Mouse (Mus musculus) c-Kit-positive CD71-positive TER-119-negative erythroid progenitor cells, embryonic 14.5 days (primary cell): ENCODE measurements around the gene Bckdhb.
A peak's percentile ranks its signal among the peaks of the same experiment; 100 is the strongest.
"Not testable (repeated sequence)": the region's sequence is repeated elsewhere in the genome, so short reads cannot be mapped to it uniquely, and the experiment has no call there.

Experiments used
- DNase-seq: peaks from one replicate; pipeline ENCODE4 v3.0.0-alpha.2; 2013; ENCODE audit warnings: low read depth

The Bckdhb gene

DNA sequence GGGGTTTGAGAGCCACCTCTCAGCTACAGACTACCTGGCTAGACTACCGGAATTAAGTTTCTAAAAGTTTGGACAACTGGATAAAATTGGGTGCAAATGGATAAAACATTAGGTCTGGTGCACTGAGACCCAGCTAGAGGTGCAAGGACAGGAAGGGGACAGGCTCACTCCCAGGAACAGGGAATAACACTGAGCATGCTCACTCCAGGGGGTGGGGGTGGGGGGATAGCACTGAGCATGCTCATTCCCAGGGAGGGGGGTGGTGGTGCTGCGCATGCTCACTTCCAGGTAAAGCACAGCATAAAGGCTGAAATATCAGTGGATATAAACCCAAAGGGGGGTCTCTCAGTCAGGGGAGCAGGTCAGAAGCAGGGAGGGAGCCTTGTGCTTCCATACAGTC is 120.7 kb downstream of the Bckdhb start:
- no peak for DNase-seq

DNA sequence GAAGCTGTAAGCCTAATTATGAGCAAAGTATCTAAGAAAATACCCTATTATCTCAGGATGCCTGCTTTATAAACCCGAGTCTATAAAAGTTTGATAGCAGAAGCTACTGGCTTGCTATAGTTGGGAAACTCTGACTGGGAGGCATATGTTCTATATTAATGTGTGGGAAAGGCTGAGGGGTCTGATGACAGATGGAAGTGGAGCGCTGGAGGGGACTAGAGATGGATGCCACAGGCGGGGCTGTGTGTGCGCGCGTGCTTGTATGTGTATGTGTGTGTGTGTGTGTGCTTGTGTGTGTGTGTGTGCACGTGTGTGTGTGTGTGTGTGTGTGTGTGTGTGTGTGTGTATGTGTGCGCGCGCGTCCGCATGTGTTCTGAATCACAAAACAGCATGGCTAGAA is 121.4 kb downstream of the Bckdhb start:
- no peak for DNase-seq

DNA sequence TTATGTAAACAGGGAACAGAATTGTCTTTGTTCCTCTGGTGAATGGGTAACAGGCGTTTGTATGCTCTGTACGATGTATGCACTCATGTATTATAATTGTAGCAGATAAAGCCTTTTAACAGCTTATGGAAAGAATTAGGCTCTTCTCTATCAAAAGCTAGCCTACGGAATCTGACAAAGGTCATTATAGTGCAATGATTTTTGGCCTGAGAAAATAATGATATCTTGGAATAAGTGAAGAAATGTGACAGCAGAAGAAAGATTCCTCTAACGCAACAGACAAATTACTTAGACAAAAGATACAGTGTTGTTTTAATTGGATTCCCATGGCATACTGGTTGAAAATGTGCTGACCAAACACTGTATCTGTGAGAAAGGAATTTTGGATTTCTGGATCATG is 122.0 kb downstream of the Bckdhb start:
- no peak for DNase-seq

DNA sequence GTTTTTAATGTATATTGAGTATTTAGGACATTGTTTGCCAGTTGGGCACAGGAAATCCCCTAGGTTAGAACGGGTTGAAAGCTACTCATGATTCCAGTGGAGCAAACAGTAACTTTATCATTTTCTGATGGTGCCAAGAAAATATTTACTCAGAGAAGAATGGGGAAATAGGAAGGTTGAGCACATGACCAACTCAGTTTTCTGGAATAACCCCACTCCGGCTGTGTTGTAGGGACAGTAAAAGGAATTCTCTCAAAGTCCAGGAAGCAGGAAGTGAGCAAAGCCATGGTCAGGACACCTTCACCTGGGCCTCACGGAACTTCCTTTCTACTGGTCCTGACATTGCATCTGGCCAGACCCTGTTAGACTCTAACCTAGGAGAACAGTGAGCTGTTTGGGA is 122.5 kb downstream of the Bckdhb start:
- DNase-seq: no peak

DNA sequence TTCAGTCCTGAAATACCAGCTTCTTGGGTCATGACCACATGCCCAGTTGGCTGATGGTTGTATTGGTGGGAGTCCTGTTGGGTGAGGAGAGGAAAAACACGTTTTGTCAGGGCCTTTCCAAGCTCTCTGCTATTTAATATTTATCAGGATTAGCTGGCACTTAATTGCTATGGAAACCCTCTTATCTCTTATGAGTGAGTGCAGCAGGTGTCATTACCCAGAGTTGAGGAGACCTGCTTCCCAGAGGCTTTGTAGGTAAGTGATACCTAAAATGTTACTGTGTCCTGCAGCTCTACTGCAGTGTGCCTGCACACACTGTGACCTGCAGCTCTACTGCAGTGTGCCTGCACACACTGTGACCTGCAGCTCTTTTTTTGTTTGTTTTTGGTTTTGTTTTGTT is 124.2 kb downstream of the Bckdhb start:
- DNase-seq: no peak

DNA sequence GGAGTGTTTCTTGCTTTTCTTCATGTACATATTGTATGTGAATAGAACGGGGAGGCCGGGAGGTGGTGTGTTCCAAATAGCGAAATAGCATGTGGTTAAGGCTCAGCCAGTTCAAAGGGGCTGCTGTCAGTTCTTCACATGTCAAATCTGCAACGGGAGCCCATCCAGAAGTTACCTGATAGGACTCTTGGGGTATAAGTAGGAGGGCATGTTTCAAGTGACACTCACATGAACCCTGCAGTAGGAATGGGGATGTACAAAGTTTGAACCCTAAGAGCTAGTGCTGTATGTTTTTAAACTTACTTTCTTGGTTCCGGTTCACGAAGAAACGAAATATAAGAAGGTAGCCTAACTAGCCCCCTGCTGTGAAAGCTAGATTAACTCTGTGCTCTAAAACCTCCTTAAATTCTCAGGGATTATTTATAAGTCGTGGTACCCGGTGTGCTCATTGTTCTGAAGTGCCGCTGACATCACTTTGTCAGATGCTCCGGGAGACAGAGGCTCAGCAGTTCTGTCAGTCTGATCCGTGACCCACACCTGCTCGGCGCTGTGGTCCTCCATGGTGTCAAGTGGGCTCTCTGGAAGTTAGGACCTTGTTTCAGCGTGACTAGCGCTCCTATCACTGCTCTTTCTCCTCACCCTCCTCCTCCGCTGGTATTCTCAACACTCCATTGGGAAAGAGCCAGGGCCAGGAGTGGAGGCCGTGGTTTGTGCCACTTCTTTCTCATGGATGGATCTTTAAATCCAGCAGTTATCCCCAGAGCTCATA is 126.1 kb downstream of the Bckdhb start:
- DNase-seq: no peak

DNA sequence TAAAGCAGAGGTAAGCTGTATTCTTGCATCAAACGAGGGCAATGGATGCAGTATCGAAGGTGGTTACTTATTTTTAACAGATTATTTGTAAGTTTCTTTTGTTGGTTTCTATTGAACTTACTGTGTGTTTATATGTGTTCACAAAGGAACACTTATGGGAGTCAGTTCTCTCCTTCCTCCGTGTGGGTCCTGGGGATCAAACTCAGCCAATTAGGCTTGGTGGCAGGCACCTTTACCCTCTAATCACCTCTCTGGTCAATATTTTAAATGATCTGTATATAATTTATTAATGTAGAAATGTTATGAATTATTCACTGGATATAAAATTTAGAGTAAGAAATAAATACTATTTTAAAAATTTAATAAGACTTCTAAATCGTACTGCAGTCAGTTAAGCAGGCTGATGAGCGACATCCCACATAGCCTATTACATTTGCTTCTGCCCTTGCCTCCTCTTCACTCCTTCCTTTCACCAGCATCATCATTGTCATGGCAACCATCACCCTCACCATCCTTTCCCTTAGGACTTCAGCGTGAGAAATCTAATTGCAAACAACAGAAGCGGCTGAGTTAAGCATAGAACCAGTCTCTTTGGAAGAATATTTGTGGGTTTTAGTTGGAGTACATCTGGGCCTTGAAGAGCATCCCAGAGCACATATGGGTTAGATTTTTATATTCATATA is 130.3 kb downstream of the Bckdhb start:
- no peak for DNase-seq

DNA sequence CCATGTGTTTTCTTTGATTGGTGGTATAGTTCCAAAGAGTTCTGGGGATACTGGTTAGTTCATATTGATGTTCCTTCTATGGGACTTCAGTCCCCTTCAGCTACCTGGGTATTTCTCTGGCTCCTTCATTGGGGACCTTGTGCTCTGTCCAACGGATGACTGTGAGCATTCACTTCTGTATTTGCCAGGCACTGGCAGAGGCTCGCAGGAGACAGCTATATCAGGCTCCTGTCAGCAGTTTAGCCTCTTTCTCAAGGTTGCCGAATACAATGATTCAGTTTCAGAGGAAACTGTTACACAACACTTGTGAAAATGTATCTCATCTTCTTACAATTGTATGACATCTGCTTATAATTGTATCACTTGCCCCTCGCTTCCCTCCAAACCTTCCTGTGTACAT is 135.8 kb downstream of the Bckdhb start:
- not testable (repeated sequence) for DNase-seq

DNA sequence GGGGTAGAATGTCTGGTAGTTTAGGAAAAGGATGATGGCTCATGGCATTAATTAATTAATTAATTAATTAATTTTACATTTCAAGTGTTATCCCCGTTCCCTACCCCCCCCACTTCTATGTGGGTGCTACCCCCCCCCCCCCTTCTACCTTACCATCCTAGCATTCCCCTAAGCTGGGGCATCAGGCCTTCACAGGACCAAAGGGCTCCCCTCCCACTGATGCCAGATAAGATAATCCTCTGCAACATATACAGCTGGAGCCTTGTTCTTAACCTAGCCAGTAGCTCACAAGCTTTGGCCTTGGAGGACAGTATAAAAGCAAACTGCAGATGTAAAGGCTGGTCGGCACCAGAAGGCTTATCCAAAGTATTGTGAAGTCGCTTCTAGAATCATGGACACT is 138.7 kb downstream of the Bckdhb start:
- no peak for DNase-seq

DNA sequence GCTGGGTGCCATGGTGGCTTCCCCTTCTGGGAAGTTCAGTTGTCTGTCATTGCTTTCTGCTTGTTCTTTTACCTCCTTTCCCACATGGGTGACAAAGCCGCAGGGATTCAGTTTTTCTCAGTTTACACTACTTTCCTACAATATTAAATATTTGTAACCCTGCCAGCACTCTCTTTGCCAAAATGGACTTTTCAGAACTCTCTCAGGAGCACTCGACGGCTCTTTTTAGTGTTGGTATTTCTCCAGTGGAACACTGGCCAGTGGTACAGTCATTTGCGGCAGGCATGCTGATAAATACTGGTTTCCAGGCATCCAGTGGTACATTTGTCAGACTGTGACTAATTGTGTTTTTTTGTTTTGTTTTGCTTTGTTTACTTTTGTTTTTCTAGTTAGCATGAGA is 139.2 kb downstream of the Bckdhb start:
- DNase-seq: no peak

DNA sequence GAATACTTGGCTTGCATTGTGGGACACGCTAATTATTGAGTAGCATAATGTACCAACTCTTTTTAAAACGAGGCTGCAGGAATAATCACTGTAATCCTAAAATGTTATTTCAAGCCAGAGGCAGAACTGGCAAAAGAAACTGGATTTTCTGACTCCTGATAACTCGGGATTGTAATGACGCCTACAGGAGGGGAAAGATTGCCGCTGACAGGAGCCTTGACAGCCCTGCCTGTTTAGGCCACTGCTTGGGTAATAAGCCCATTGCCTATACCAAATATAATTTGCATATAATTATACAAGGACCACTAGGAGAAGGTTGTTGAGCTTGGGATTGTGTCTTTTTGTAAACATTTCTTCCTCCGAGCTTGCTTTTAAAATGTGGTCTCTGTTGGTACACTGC is 145.3 kb downstream of the Bckdhb start:
- DNase-seq: no peak

DNA sequence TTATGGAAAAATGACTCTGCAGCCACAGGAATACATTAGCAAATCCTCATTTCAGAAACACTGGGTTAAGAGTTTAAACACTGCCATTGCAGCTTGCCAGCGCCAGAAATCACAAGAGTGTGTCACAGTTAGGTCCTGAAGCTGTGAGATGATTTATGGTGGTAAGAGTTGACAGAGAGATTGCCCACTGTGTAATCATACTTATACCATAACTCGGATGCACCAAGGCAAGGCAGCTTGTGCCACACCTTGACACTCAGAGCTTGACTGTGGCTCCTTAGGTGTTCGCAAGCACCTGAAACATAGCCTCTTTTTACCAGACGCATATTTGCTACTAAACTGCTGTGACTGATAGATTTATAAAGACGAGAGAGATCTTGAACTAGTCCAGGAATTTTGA is 145.8 kb downstream of the Bckdhb start:
- DNase-seq: no peak

DNA sequence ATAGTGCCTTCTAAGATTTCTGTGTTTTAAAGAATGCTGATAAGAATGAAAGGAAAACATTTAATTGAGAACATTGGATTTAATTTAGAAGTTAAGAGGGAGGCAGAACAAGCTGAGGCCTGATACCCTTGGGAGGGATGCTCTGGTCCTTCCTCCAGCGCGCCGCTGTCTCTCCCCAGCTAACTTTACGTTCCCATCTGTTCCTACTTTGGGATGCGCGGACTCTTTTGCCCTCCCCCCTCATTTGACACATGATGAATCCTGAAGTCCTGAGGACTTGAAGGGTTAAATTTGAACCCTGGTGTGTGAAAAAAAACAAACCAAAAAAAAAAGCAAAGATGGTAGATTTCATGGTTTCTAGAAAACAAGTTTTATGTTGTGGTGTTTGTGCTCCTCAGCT is 147.6 kb downstream of the Bckdhb start:
- DNase-seq: no peak

DNA sequence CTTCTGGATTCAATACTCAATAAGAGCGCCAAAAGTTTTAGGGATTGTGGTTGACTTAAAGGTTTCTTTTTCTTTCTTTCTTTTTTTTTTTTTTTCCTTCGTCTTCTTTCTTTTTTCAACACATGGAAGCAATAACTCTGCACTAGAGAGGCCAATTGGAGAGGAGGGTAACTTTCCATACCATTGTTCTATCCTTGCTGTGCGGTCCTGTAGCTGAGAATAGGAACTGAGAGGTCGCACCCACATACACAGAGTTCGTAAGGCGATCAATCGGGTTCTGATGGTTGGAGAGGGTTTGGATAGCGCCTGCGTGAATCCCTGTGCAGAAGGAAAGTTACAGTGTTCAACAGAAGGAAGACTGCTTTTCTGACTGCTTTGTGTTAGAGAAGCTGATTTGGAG is 148.3 kb downstream of the Bckdhb start:
- no peak for DNase-seq

DNA sequence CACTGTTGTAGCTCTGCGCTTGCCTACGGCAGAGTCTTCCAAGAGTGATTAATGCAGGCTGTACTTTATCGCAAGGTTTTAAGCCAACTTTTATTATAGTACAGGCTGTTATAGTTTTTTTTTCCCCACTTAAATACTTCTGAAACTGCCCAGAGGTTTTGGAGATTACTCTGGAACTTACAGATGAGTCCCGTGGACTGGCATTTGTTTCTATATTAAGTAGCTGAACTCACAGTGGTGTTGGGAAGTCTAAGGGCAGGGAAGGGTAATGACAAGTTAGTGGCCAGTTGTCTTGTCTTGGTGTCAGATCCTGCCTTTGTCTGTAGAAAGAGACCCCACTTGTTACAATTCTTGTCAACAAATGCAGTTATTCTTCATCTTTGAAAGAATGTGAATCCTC is 158.6 kb downstream of the Bckdhb start:
- DNase-seq: no peak

DNA sequence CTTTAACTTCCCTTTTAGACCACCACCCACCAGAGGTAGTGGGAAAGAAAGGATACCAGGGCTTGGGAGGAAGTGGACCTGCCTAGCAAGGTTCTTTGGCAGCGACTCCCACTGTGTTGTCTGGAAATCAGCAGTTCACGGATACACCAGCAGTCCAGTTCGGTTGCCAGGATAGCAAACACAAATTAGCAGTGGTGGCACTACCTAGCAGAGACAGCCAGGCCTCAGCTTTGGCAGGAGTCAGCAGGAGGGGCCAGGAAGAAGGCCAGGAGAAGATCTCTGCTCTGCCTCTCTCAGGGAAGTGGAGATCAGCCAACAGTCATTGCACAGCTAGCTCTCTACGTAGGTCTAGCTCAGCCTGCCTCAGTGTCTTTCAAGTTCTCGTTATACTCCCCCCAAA is 159.7 kb downstream of the Bckdhb start:
- DNase-seq: no peak

DNA sequence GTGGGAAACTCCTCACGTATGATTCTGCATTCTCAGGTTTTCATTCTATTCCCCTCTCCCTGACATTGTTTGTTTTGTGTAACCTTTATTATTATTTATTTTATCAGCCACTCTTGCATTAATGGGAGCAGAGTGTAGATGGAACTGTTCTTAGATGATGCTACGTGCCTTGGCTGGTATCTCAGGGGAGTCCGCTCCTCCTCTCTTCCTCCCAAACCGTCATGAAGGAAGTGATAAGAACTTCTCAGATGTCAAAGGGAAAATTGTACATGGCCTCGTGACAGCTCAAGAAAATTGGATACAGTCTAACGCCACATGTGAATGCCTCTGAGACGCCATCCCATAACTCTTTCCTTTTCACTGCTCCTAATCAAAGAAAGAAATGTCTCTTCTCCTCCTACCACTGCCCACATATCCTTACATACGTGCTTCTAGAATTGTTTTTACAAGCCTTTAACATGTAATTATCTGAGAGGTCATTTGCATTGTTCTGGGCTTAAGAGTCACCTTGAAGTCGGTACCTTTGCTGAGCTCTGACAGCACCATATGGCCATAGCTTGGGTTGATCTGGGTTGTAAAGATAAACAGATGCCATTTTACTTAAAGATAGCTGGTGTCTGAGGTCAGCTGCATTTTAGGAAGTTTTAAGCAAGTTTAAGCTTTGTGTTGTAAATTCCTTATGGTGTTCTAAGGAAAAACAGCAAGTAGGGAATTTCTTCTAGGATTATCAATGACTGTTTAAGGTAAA is 165.5 kb downstream of the Bckdhb start:
- DNase-seq: peak; percentile 11

DNA sequence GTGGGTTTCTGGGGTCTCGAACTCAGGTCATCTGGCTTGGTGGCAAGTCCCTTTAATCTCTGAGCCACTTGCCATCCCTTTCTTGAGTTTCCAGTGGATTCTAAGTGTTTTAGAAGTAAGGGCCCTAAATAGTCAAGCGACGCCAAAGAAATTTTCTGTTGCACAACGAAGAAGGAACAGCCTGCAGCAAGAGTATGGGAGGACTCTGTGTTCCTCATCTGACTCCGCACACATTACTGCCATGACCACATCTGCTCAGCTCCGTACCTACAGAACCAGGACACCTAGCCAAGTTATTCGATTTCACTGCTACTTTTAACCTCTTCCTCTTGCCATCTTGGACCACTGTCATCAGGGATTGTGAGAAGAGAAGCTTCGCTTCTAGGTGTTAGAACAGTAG is 168.0 kb downstream of the Bckdhb start:
- DNase-seq: no peak

DNA sequence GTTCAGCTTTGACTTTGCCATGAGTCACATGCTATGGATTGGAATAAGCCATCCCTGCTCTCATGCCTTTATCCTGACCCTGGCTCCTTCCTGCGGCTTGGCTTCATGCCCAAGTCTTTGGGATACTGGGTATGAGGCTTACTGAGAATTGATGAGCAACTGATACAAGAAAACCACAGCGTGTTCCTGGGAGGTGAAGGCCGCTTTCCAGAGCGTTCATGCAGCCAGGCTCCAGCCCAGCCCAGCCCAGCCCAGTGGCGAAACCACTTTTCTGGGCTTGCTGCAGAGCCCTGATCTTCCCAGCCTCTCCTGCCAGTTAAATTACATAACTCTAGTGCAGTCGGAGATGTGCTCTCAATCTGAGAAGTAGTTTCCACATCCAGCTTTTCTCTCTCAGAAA is 169.2 kb downstream of the Bckdhb start:
- no peak for DNase-seq

DNA sequence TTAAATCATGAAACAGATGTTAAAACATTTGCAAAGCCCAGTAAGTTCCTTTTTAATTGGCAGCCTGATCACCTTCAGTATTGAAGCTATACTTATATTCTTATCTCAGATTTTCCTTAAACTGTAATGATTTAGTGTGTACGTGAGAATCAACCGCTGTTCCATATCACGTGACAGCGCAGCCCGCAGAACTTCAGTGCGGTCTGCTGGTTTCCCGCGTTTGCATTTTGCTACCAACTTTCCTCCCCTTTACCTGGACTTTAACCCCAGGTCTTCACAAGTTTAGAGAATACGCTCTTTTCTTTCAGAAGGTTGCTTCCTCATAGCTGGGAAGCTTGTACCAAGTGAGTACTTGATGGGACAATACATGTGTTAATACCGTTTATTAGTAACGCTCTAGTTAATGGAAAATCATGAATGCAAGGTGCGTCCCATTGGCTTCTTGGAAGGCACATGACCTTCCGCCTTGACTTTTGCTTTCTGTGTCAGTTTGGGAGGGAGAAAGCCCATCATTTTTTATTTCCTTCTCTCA is 171.6 kb downstream of the Bckdhb start:
- no peak for DNase-seq

DNA sequence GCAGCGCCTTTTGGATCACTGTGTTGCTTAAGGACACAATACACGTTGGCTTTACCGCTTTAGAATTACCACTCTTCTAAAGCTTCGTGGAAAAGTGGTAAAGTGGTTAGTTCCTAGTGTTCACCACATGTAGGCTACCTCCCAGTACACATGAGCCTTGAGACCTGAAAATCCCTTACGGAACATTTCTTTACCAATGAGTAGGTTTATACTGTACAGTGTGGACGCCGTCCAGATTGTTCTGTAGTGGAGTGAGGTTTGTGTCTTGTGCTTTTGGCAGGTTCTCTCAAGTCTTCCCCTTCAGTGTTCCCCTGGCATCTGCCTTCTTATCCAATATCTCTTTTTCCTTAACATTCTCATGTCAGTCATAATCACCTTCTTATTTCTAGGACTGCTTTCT is 178.4 kb downstream of the Bckdhb start:
- DNase-seq: no peak

DNA sequence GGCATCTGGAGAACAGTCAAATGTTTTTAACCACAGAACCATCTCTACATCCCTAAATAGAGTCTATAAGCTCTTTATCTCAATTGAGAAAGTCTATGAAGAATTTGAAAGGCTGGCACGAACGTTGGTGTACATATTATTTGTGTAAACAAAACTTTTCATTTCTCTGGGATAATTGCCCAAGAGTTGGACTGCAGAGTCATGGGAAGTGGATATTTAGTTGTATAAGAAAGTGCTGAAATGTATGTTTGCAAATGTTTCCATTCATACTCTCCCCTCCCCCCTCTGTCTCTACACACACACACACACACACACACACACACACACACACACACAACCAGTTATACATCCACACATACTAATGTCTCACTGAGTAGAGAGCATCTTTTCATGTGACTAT is 181.5 kb downstream of the Bckdhb start:
- no peak for DNase-seq
